Mouse (Mus musculus): Measurements from ENCODE around the gene Dck. TPM values are rescaled to one million over a fixed set of nuclear protein-coding genes. Genes with fewer than 3 reads are reported as not detected.

Dck gene
- total RNA-seq, 1 experiment from 2014 or later, result 157 TPM

DNA sequence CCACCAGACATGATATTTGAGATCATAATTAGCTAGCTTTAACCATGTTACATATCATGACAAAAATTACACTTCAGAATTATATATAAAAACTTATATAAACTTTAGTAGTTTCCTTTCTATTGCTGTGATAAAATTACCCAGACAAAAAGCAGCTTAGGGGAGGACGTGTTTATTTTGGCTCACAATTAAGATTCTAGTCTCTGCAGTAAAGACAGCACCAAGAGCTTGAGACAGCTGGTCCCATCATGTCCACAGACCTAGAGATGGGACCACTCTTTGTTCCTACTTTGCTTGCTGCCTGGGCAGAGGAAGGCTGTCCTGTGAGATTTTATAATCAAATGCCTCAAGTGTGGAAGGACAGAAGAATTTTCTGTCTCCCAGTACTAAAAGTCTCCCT is 20.3 kb downstream of the Dck start:
- ATAC-seq (ENCODE audit: extremely low read depth, insufficient number of reproducible peaks, low FRiP score, poor library complexity, severe bottlenecking), result no peak

GRCm38 (mm10) chr5:88790675-88791074 is 25.9 kb downstream of the Dck start:
- ATAC-seq (ENCODE audit: extremely low read depth, insufficient number of reproducible peaks, low FRiP score, poor library complexity, severe bottlenecking), result no peak

DNA sequence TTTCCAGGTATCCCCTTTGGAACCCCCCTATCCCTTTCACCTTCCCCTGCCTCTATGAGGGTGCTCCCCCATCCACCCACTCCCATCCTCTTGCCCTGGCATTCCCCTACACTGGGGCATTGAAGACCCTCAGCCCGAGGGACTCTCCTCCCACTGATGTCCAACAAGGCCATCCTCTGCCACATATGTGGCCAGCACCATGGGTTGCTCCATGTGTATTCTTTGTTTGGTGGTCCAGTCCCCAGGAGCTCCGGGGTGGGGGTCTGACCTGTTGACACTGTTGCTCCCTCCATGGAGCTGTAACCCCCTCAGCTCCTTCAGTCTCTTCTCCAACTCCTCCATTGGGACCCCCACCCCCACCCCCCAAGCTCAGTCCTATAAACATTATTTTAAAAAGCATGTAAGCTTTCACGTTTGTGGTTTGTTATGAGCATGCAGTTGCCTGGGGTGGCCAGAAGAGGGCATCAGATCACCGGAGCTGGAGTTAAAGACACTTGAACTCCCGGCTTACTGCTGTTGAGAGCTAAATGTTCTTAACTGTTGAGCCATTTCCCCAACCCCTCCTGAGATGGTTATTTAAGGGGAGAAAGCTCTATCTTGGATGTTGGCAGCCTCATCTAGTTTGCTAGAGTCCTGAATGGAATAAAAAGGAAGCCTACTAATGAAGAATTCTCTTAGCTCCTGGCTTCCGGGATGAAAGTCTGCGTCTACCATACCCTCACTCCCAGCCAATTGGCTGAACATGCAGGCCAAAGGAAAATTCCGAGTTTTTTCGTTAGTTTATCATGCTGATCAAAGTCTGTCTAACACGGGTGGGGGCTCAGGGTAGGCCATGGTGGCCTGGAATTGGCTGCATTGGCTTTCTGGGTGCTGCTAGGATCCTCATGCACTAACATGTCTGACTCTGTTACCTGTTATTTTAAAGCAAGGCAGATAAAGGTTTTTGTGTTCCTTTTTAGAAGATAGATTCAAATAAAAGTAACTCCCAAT is 26.8 kb downstream of the Dck start:
- peak; percentile 82 for ATAC-seq (ENCODE audit: extremely low read depth, insufficient number of reproducible peaks, low FRiP score, poor library complexity, severe bottlenecking)

DNA sequence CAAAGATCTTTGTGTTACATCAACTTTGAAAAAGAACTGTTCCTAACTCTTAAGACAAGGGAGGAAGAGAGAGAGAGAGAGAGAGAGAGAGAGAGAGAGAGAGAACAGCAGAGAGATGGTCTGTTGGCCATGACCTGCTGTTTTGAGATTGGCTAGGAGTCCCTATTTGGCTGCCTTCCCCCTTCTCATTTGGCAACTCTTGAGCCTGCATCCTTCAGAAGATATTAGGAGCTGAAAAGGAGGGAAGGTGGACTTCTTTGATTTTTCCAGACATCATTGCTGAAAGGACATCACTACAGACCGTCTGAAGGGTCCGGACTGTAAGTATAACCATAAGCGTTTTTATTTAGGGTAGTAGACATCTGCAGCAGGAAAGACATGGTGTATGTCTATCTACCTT is 28.9 kb downstream of the Dck start:
- no peak for ATAC-seq (ENCODE audit: extremely low read depth, insufficient number of reproducible peaks, low FRiP score, poor library complexity, severe bottlenecking)

DNA sequence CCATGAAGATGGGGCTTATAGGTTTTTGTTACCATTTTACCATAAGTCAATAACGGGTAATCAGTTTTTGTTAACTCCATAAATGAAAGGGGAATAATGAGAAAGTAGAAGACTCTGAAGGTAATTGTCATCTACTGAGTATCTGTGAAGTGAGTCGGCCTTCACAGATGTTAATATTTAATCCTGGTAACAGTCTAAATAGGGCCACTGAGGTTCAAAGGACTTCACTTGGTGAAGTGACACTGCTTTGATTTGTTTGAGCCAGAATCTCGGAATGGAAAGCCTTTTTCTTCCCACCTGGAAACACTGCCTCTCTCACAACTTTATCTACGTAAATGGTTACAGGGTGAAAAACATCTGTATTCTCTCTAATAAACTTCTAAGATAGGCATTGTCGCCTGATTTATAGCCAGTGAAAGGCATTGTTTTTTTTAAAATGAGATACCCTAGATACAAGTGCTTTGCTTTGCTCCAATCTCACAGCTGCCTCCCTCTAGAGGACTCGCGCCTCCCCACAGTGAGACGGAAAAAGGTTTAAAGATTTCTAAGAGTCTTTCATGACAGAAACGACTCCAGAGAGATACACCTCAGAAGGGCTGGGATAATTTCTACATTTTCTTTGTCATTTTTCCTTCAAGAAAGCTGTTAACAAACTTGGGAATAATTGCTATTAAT is 31.3 kb downstream of the Dck start:
- ATAC-seq (ENCODE audit: extremely low read depth, insufficient number of reproducible peaks, low FRiP score, poor library complexity, severe bottlenecking), result no peak

- no peak for ATAC-seq (ENCODE audit: extremely low read depth, insufficient number of reproducible peaks, low FRiP score, poor library complexity, severe bottlenecking)
These were observed 31.8 kb downstream of the Dck start for GRCm38 (mm10) chr5:88796588-88796987.

DNA sequence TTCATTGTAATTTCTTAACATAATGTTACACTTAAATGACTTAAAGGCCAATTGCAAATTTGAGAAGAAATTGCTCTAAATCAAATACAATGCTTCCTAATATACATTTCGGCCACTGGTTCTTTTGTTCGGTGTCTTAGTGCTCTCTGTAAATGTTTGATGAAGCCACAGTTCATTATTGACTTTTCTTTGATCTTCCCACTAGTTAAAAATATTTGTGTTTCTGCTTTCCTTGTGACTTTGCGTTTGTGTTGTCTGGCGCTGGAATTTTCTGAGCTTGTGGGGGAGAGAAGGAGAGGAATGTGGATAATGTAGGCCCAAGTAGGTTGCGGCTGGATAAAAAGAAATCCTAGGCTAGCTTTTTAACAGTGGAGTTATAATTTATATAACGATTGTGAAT is 32.3 kb downstream of the Dck start:
- no peak for ATAC-seq (ENCODE audit: extremely low read depth, insufficient number of reproducible peaks, low FRiP score, poor library complexity, severe bottlenecking)

GRCm38 (mm10) chr5:88805616-88806015 is 40.8 kb downstream of the Dck start:
- ATAC-seq (ENCODE audit: extremely low read depth, insufficient number of reproducible peaks, low FRiP score, poor library complexity, severe bottlenecking), result no peak

- ATAC-seq (ENCODE audit: extremely low read depth, insufficient number of reproducible peaks, low FRiP score, poor library complexity, severe bottlenecking), result 0 out of 2 replicates have a peak, but pooled peaks have one; percentile 3
These were observed 41.5 kb downstream of the Dck start for GRCm38 (mm10) chr5:88806278-88806677.

DNA sequence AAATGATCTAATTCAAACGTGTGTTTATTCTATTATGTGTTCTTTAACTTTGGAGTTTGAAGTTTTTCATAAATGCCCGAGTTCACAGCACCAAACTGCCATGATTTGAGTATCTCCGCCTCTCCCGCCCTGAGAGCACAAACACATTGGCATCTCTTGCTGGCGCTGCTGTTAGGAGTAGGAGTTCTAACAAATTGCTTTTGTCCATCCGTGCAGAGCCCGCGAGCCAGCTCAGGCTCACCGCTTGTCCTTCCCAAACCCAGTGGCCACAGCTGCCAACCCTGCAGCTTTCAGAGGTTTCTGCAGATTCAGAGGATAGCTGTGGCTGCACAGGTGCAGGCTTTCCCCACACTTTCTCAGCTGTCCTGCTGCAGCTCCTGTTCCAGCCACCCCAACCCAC is 42.5 kb downstream of the Dck start:
- ATAC-seq (ENCODE audit: extremely low read depth, insufficient number of reproducible peaks, low FRiP score, poor library complexity, severe bottlenecking), result no peak

- ATAC-seq (ENCODE audit: extremely low read depth, insufficient number of reproducible peaks, low FRiP score, poor library complexity, severe bottlenecking), result no peak
These were observed 48.4 kb downstream of the Dck start for GRCm38 (mm10) chr5:88813188-88813587.

DNA sequence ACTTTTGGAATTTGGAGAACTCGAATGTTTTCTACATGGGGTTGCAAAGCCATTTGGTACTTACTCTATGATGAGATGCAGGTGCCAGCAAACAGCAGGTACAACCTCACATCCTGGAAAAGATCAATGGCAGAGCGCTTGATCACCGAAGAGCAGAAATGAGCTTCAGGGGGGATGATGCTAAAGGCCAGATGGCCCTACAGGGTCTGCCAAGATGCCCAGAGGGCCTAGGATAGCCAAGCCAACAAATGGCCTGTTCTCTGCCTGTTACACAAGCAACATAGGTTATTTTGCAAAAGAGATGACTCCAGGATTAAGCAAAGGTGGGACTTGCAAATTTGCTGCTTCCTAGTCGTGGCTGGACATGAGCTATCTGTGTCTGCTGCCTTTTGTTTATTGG is 49.8 kb downstream of the Dck start:
- ATAC-seq (ENCODE audit: extremely low read depth, insufficient number of reproducible peaks, low FRiP score, poor library complexity, severe bottlenecking), result no peak

DNA sequence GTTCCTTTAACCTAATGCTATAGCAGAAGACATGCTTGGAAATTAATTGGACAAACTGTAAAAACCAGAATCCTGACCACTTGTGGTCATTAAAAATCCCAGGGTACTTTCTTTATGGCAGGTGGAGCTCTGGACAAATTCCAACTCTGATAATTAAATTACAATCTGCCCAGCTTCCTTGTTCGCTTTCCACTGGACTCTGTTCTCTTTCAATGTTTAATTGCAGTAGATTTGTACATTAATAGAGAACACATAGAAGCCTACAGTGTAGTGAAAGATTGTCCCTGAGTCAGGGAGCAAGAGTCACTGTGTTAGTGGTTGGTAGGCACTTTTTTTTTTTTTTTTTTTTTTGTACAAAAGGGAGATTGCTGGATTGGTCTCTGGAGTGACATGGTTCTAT is 56.7 kb downstream of the Dck start:
- ATAC-seq (ENCODE audit: extremely low read depth, insufficient number of reproducible peaks, low FRiP score, poor library complexity, severe bottlenecking), result no peak

DNA sequence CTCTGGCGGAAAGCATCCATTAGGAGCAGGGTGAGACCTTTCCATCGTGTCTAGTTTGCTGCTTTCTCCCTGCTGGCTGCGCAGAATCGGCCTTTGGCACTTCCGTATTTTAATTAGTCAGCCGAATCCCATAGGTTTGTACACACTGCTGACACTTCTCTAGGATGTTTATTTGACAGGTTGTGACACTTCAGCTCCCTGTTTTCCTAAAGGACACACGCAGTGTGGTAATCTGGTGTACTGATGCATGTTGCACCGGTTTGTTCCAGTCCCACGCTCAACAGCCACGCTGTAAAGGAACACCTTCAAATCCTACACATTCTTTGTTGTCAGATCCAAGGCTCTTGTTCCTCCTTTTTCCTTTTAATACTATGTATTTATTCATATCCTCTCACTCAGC is 60.0 kb downstream of the Dck start:
- no peak for ATAC-seq (ENCODE audit: extremely low read depth, insufficient number of reproducible peaks, low FRiP score, poor library complexity, severe bottlenecking)

DNA sequence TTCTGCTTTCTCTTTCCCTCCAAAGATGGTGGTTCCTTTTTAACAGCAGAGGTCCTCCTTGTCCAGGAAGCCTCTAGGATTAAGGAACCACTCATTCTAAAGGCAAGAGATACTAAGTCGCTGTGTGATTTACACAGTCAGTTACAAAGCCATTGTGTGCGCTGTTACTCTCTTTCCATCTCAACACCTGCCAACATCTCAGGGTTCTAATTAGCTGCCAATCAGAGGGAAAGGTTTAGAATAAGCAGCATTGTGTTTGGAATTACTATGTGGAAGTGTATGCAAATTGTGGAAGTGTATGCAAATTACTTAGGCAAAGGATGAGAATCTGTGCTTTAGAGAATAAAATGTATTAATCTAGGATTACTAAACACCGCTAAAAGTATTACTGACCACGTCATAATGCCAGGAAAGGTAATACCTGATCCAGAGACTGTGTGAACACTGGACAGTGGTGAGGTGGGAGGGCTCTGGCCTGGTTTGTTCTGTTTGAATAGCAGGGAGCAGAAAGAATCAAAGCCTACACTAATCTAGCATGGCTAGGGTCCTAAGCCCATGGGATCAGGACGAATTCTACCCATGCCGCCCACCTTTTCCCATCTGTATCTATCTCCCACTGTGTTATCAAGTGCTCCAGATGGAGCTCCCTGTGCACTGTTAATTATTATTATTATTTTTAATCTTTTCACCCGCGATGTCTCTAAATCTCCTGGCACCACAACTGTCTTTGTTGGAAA is 65.2 kb downstream of the Dck start:
- no peak for ATAC-seq (ENCODE audit: extremely low read depth, insufficient number of reproducible peaks, low FRiP score, poor library complexity, severe bottlenecking)

- no peak for ATAC-seq (ENCODE audit: extremely low read depth, insufficient number of reproducible peaks, low FRiP score, poor library complexity, severe bottlenecking)
These were observed 66.1 kb downstream of the Dck start for GRCm38 (mm10) chr5:88830880-88831279.

GRCm38 (mm10) chr5:88831935-88832334 is 67.1 kb downstream of the Dck start:
- no peak for ATAC-seq (ENCODE audit: extremely low read depth, insufficient number of reproducible peaks, low FRiP score, poor library complexity, severe bottlenecking)

Measured in neutrophil, adult 5-6 weeks (primary cell).